Mouse (Mus musculus): ENCODE data around the gene Mpv17l2.
A peak's percentile ranks its signal among the peaks of the same experiment; 100 is the strongest.

Mpv17l2 gene

GRCm38 (mm10) chr8:70790846-70791245 is 30.1 kb upstream of the Mpv17l2 start:
- no peak for DNase-seq (ENCODE audit: low read depth, low spot score)

GRCm38 (mm10) chr8:70789046-70789445 is 28.3 kb upstream of the Mpv17l2 start:
- DNase-seq (ENCODE audit: low read depth, low spot score) = no peak

GRCm38 (mm10) chr8:70787941-70788667 is 27.4 kb upstream of the Mpv17l2 start:
- peak; percentile 60 for DNase-seq (ENCODE audit: low read depth, low spot score)

GRCm38 (mm10) chr8:70787051-70787445 is 26.3 kb upstream of the Mpv17l2 start:
- no peak for DNase-seq (ENCODE audit: low read depth, low spot score)

GRCm38 (mm10) chr8:70786291-70787050 is 25.7 kb upstream of the Mpv17l2 start:
- no peak for DNase-seq (ENCODE audit: low read depth, low spot score)

- DNase-seq (ENCODE audit: low read depth, low spot score) = no peak
Observed at GRCm38 (mm10) chr8:70780093-70780492, 19.3 kb upstream of the Mpv17l2 start.

GRCm38 (mm10) chr8:70776496-70777444 is 16.0 kb upstream of the Mpv17l2 start, which contains the start of gene Pik3r2:
Gene Pik3r2 (minus strand): TSS chr8:70776713.
- DNase-seq (ENCODE audit: low read depth, low spot score) = peak; percentile 97

GRCm38 (mm10) chr8:70775851-70776495 is 15.2 kb upstream of the Mpv17l2 start:
- DNase-seq (ENCODE audit: low read depth, low spot score) = no peak

GRCm38 (mm10) chr8:70775227-70775626 is 14.5 kb upstream of the Mpv17l2 start:
- DNase-seq (ENCODE audit: low read depth, low spot score) = no peak

GRCm38 (mm10) chr8:70774740-70775139 is 14.0 kb upstream of the Mpv17l2 start:
- no peak for DNase-seq (ENCODE audit: low read depth, low spot score)

- DNase-seq (ENCODE audit: low read depth, low spot score) = no peak
Observed at GRCm38 (mm10) chr8:70773833-70774232, 13.1 kb upstream of the Mpv17l2 start.

- no peak for DNase-seq (ENCODE audit: low read depth, low spot score)
Observed at GRCm38 (mm10) chr8:70773410-70773809, 12.7 kb upstream of the Mpv17l2 start.

GRCm38 (mm10) chr8:70772890-70773289 is 12.1 kb upstream of the Mpv17l2 start:
- no peak for DNase-seq (ENCODE audit: low read depth, low spot score)

GRCm38 (mm10) chr8:70772075-70772474 is 11.3 kb upstream of the Mpv17l2 start:
- no peak for DNase-seq (ENCODE audit: low read depth, low spot score)

GRCm38 (mm10) chr8:70771217-70771616 is 10.5 kb upstream of the Mpv17l2 start:
- no peak for DNase-seq (ENCODE audit: low read depth, low spot score)

- no peak for DNase-seq (ENCODE audit: low read depth, low spot score)
Observed at GRCm38 (mm10) chr8:70770748-70771147, 10.0 kb upstream of the Mpv17l2 start.

GRCm38 (mm10) chr8:70769858-70770257 is 9.1 kb upstream of the Mpv17l2 start:
- no peak for DNase-seq (ENCODE audit: low read depth, low spot score)

GRCm38 (mm10) chr8:70769359-70769758 is 8.6 kb upstream of the Mpv17l2 start:
- peak; percentile 98 for DNase-seq (ENCODE audit: low read depth, low spot score)

GRCm38 (mm10) chr8:70768956-70769355 is 8.2 kb upstream of the Mpv17l2 start:
- DNase-seq (ENCODE audit: low read depth, low spot score) = no peak

- DNase-seq (ENCODE audit: low read depth, low spot score) = no peak
Observed at GRCm38 (mm10) chr8:70768231-70768776, 7.6 kb upstream of the Mpv17l2 start.

- no peak for DNase-seq (ENCODE audit: low read depth, low spot score)
Observed at GRCm38 (mm10) chr8:70767503-70767902, 6.8 kb upstream of the Mpv17l2 start.

Data from forelimb bud, embryonic 11.5 days (tissue).